14 mouse cellular contexts compared by ENCODE assay signal in genomic region chr1:78194381-78195047, GRCm38 (mm10). TPM values are rescaled to one million over a fixed set of nuclear protein-coding genes. Genes with fewer than 3 reads are reported as not detected.
A peak's percentile ranks its signal among the peaks of the same experiment; 100 is the strongest.
DNase-seq lines count a peak whose midpoint lies in the region; ATAC-seq and TF ChIP-seq lines count a peak whose summit lies in the region.
"Had no signal": no experiment of that assay in that cellular context is flagged by ENCODE, and none has a peak within 500 bp of the region (broad histone marks: within the 10 kb centered on the region; RNA-seq: fewer than 3 reads in every experiment).

No protein-coding gene starts in this region.

- 5% methylated on average over 6 of the region's 6 CpGs for WGBS in forebrain, postnatal 0 days
- 5% methylated on average over 6 of the region's 6 CpGs for WGBS in forebrain, embryonic 13.5 days
- WGBS in embryonic facial prominence, embryonic 12.5 days, result 5% methylated on average over 6 of the region's 6 CpGs
- WGBS in hindbrain, embryonic 16.5 days, result 9% methylated on average over 6 of the region's 6 CpGs

- peaks cover 95% of the 10 kb centered on the region for H3K27me3 ChIP-seq in forebrain, postnatal 0 days (ENCODE audit: insufficient read depth, low read length)
- peaks cover 100% of the 10 kb centered on the region for H3K27me3 ChIP-seq in forebrain, embryonic 13.5 days
- peaks cover 70% of the 10 kb centered on the region for H3K27me3 ChIP-seq in embryonic facial prominence, embryonic 12.5 days
- peaks cover 39% of the 10 kb centered on the region for H3K27me3 ChIP-seq in hindbrain, embryonic 16.5 days (replicated peaks; ENCODE audit: control insufficient read depth, insufficient read depth, low read length)

- no peak overlapping the region for H3K4me2 ChIP-seq in forebrain, postnatal 0 days (ENCODE audit: low read depth)
- no peak overlapping the region for H3K4me2 ChIP-seq in forebrain, embryonic 13.5 days
- peak overlapping the region; percentile 58 for H3K4me2 ChIP-seq in embryonic facial prominence, embryonic 12.5 days (replicated peaks)
- H3K4me2 ChIP-seq in hindbrain, embryonic 16.5 days (ENCODE audit: low read length), result peak overlapping the region; percentile 0; the same call in 1 of the 2 replicates

- H3K9me3 ChIP-seq in forebrain, postnatal 0 days (ENCODE audit: low read length), result no peaks in the 10 kb centered on the region
- no peaks in the 10 kb centered on the region for H3K9me3 ChIP-seq in forebrain, embryonic 13.5 days (replicated peaks)
- no peaks in the 10 kb centered on the region for H3K9me3 ChIP-seq in embryonic facial prominence, embryonic 12.5 days
- no peaks in the 10 kb centered on the region for H3K9me3 ChIP-seq in hindbrain, embryonic 16.5 days (ENCODE audit: control insufficient read depth, low read length)

- no peaks in the 10 kb centered on the region for H3K4me1 ChIP-seq in forebrain, postnatal 0 days (ENCODE audit: insufficient read depth)
- H3K4me1 ChIP-seq in forebrain, embryonic 13.5 days, result peaks cover 27% of the 10 kb centered on the region
- peaks cover 13% of the 10 kb centered on the region for H3K4me1 ChIP-seq in embryonic facial prominence, embryonic 12.5 days
- peaks cover 3% of the 10 kb centered on the region for H3K4me1 ChIP-seq in hindbrain, embryonic 16.5 days (ENCODE audit: control insufficient read depth, insufficient read depth, low read depth, low read length)

- ATAC-seq in forebrain, postnatal 0 days, result no peak
- ATAC-seq in forebrain, embryonic 13.5 days, result no peak
- no peak for ATAC-seq in embryonic facial prominence, embryonic 12.5 days (ENCODE audit: insufficient number of reproducible peaks, insufficient read depth, low FRiP score, low TSS enrichment)
- no peak for ATAC-seq in hindbrain, embryonic 16.5 days
- no peak for ATAC-seq in erythroblast, adult 5-6 weeks (replicated peaks; ENCODE audit: low FRiP score, poor library complexity, severe bottlenecking)
- ATAC-seq: inflammation-experienced regulatory T-cells, adult 6 months had no signal

- no peak overlapping the region for H3K9ac ChIP-seq in forebrain, postnatal 0 days
- no peak overlapping the region for H3K9ac ChIP-seq in forebrain, embryonic 13.5 days
- H3K9ac ChIP-seq in embryonic facial prominence, embryonic 12.5 days, result peak overlapping the region; percentile 70
- H3K9ac ChIP-seq in hindbrain, embryonic 16.5 days (ENCODE audit: low read depth, low read length), result no peak overlapping the region

- no peak overlapping the region for H3K27ac ChIP-seq in forebrain, postnatal 0 days (ENCODE audit: low read depth, low read length)
- no peak overlapping the region for H3K27ac ChIP-seq in forebrain, embryonic 13.5 days
- peak overlapping the region; percentile 90 for H3K27ac ChIP-seq in embryonic facial prominence, embryonic 12.5 days
- no peak overlapping the region for H3K27ac ChIP-seq in hindbrain, embryonic 16.5 days (ENCODE audit: low read depth, low read length)

- no peak for TF ChIP-seq CTCF in forebrain, postnatal 0 days (IDR thresholded peaks at IDR 0.05; ENCODE audit: low read depth)

- DNase-seq in forebrain, postnatal 0 days, result peak; percentile 31
- peak; percentile 22 for DNase-seq in neural tube, embryonic 10.5 days (ENCODE audit: extremely low spot score, low spot score)
- no peak for DNase-seq in thymus, postnatal 14 days
- no peak for DNase-seq in lung, postnatal 36 days
- DNase-seq: kidney, postnatal 25 days; lung, postnatal 10 days; thymus, postnatal 25 days had no signal

- no peaks in the 10 kb centered on the region for H3K36me3 ChIP-seq in forebrain, postnatal 0 days (ENCODE audit: insufficient read depth)
- no peaks in the 10 kb centered on the region for H3K36me3 ChIP-seq in forebrain, embryonic 13.5 days (ENCODE audit: poor library complexity, severe bottlenecking)
- no peaks in the 10 kb centered on the region for H3K36me3 ChIP-seq in embryonic facial prominence, embryonic 12.5 days
- no peaks in the 10 kb centered on the region for H3K36me3 ChIP-seq in hindbrain, embryonic 16.5 days (ENCODE audit: control insufficient read depth, insufficient read depth, low read length)

- H3K4me3 ChIP-seq in forebrain, postnatal 0 days (ENCODE audit: low read depth, low read length), result no peak overlapping the region
- H3K4me3 ChIP-seq in forebrain, embryonic 13.5 days, result no peak overlapping the region
- peak overlapping the region; percentile 53 for H3K4me3 ChIP-seq in embryonic facial prominence, embryonic 12.5 days
- peak overlapping the region; percentile 43 for H3K4me3 ChIP-seq in hindbrain, embryonic 16.5 days (ENCODE audit: low read length)

RNA-seq across cellular contexts. Expression of gene Pax3, which starts 2.4 kb away (rescaled TPM):
- total RNA-seq in forebrain, postnatal 0 days (2014; rRNA removed), result 0.15 and 0.19 TPM in 2 replicates
- polyA plus RNA-seq in forebrain, postnatal 0 days (2015; fragmentation: Nextera tagmentation; extraction: Ambion mirVana), result 0.04 and 0.40 TPM in 2 replicates
- polyA plus RNA-seq in forebrain, embryonic 13.5 days (2015; fragmentation: Nextera tagmentation; extraction: Ambion mirVana), result 0.53 and 0.65 TPM in 2 replicates
- 28.4 and 37.5 TPM in 2 replicates for polyA plus RNA-seq in embryonic facial prominence, embryonic 12.5 days (2016; fragmentation: Nextera tagmentation; extraction: Ambion mirVana)
- 11.7 and 12.5 TPM in 2 replicates for polyA plus RNA-seq in hindbrain, embryonic 16.5 days (2015; fragmentation: Nextera tagmentation; extraction: Ambion mirVana)
- not detected in 2 replicates for total RNA-seq in erythroblast, adult 5-6 weeks (2015; ENCODE audit: low replicate concordance)
- total RNA-seq in erythroblast, adult 5-6 weeks (2017; ENCODE audit: low replicate concordance), result not detected in 2 replicates
- total RNA-seq: heart, adult 8-10 months had no signal
- polyA plus RNA-seq: frontal cortex, adult 2 months; inflammation-experienced regulatory T-cells, adult 6 months had no signal

Comparison
In these comparisons a context has a peak if more than half of its experiments do, and no peak if none do; other contexts are left out.
1. DNase-seq: peak in forebrain, postnatal 0 days (single experiment) and neural tube, embryonic 10.5 days (single experiment); none in thymus, postnatal 14 days (single experiment) and lung, postnatal 36 days (single experiment).
2. H3K4me2 ChIP-seq: peak in embryonic facial prominence, embryonic 12.5 days (single experiment) and hindbrain, embryonic 16.5 days (single experiment); none in forebrain, postnatal 0 days (single experiment) and forebrain, embryonic 13.5 days (single experiment).
3. H3K4me3 ChIP-seq: peak in embryonic facial prominence, embryonic 12.5 days (single experiment) and hindbrain, embryonic 16.5 days (single experiment); none in forebrain, postnatal 0 days (single experiment) and forebrain, embryonic 13.5 days (single experiment).